Comparison of ENCODE assay signal across 19 mouse cellular contexts in genomic region chr19:36229315-36229714, GRCm38 (mm10).
DNase-seq lines count a peak whose midpoint lies in the region; ATAC-seq and TF ChIP-seq lines count a peak whose summit lies in the region.
"Had no signal": no experiment of that assay in that cellular context is flagged by ENCODE, and none has a peak within 500 bp of the region (broad histone marks: within the 10 kb centered on the region; RNA-seq: fewer than 3 reads in every experiment).

No protein-coding gene starts in this region.

- H3K27ac ChIP-seq in heart, embryonic 11.5 days (ENCODE audit: low read depth, low read length) = no peak overlapping the region
- peak overlapping the region; percentile 41; the same call in 1 of the 2 replicates for H3K27ac ChIP-seq in heart, embryonic 15.5 days
- no peak overlapping the region for H3K27ac ChIP-seq in left cerebral cortex, adult 2 months
- H3K27ac ChIP-seq in midbrain, embryonic 16.5 days (ENCODE audit: low read length) = no peak overlapping the region
- H3K27ac ChIP-seq: embryonic facial prominence, embryonic 15.5 days; forebrain, embryonic 15.5 days; hindbrain, embryonic 10.5 days; hindbrain, embryonic 14.5 days; intestine, embryonic 15.5 days had no signal

- intact Hi-C loops in left cerebral cortex, adult 2 months (cut with DNase I) = no loop called here

- H3K36me3 ChIP-seq in heart, embryonic 11.5 days (ENCODE audit: control insufficient read depth, insufficient read depth, low read length) = no peaks in the 10 kb centered on the region
- no peaks in the 10 kb centered on the region for H3K36me3 ChIP-seq in heart, embryonic 15.5 days
- H3K36me3 ChIP-seq in midbrain, embryonic 16.5 days (ENCODE audit: control insufficient read depth, insufficient read depth, low read length) = no peaks in the 10 kb centered on the region
- H3K36me3 ChIP-seq: embryonic facial prominence, embryonic 15.5 days; forebrain, embryonic 15.5 days; hindbrain, embryonic 10.5 days; intestine, embryonic 15.5 days had no signal

- WGBS in heart, embryonic 11.5 days (ENCODE audit: insufficient replicate concordance) = 71% methylated on average over 3 of the region's 3 CpGs
- WGBS in heart, embryonic 15.5 days = 52% methylated on average over 3 of the region's 3 CpGs
- WGBS in midbrain, embryonic 16.5 days = 92% methylated on average over 3 of the region's 3 CpGs

- H3K27me3 ChIP-seq in heart, embryonic 11.5 days (ENCODE audit: control insufficient read depth, insufficient read depth, low read length) = no peaks in the 10 kb centered on the region
- H3K27me3 ChIP-seq in heart, embryonic 15.5 days = no peaks in the 10 kb centered on the region
- no peaks in the 10 kb centered on the region for H3K27me3 ChIP-seq in midbrain, embryonic 16.5 days (ENCODE audit: control insufficient read depth, insufficient read depth, low read depth, low read length)
- H3K27me3 ChIP-seq: embryonic facial prominence, embryonic 15.5 days; forebrain, embryonic 15.5 days; intestine, embryonic 15.5 days had no signal

- no peaks in the 10 kb centered on the region for H3K9me3 ChIP-seq in heart, embryonic 11.5 days (replicated peaks; ENCODE audit: control insufficient read depth, low read length)
- H3K9me3 ChIP-seq in heart, embryonic 15.5 days (replicated peaks) = no peaks in the 10 kb centered on the region
- H3K9me3 ChIP-seq in midbrain, embryonic 16.5 days (replicated peaks; ENCODE audit: control insufficient read depth, low read length, poor library complexity, severe bottlenecking) = no peaks in the 10 kb centered on the region
- H3K9me3 ChIP-seq: embryonic facial prominence, embryonic 15.5 days; forebrain, embryonic 15.5 days; hindbrain, embryonic 10.5 days; intestine, embryonic 15.5 days had no signal

- H3K4me1 ChIP-seq in heart, embryonic 11.5 days (ENCODE audit: control insufficient read depth, insufficient read depth, low read length) = peaks cover 8% of the 10 kb centered on the region
- peaks cover 37% of the 10 kb centered on the region for H3K4me1 ChIP-seq in heart, embryonic 15.5 days (replicated peaks)
- H3K4me1 ChIP-seq in midbrain, embryonic 16.5 days (ENCODE audit: control insufficient read depth, insufficient read depth, low read length) = peaks cover 8% of the 10 kb centered on the region
- H3K4me1 ChIP-seq: embryonic facial prominence, embryonic 15.5 days; intestine, embryonic 15.5 days had no signal

- no peak overlapping the region for H3K4me3 ChIP-seq in heart, embryonic 11.5 days (ENCODE audit: low read depth, low read length)
- H3K4me3 ChIP-seq in heart, embryonic 15.5 days = no peak overlapping the region
- no peak overlapping the region for H3K4me3 ChIP-seq in left cerebral cortex, adult 2 months
- H3K4me3 ChIP-seq in midbrain, embryonic 16.5 days (ENCODE audit: low read depth, low read length) = no peak overlapping the region
- H3K4me3 ChIP-seq: embryonic facial prominence, embryonic 15.5 days; erythroblast, embryonic 14.5 days; forebrain, embryonic 15.5 days; hindbrain, embryonic 10.5 days; intestine, embryonic 15.5 days had no signal

- no peak for TF ChIP-seq CTCF in left cerebral cortex, adult 2 months (IDR thresholded peaks at IDR 0.05)

- ATAC-seq in heart, embryonic 11.5 days (replicated peaks; ENCODE audit: insufficient number of reproducible peaks, low FRiP score, low TSS enrichment) = no peak
- 0 out of 2 replicates have a peak, but pooled peaks have one; percentile 67 for ATAC-seq in heart, embryonic 15.5 days (replicated peaks; ENCODE audit: insufficient number of reproducible peaks, insufficient read depth, low FRiP score, low read depth)
- ATAC-seq in midbrain, embryonic 16.5 days = no peak
- no peak for ATAC-seq in cerebellum, adult (ENCODE audit: insufficient number of reproducible peaks, low FRiP score, low TSS enrichment)
- ATAC-seq: activated CD4-positive, CD25-positive, alpha-beta regulatory T cell, adult 4 months; forebrain, embryonic 15.5 days; intestine, embryonic 15.5 days; Patski had no signal

- no peak overlapping the region for H3K4me2 ChIP-seq in heart, embryonic 11.5 days
- H3K4me2 ChIP-seq in heart, embryonic 15.5 days = no peak overlapping the region
- H3K4me2 ChIP-seq in midbrain, embryonic 16.5 days (ENCODE audit: low read length) = no peak overlapping the region
- H3K4me2 ChIP-seq: embryonic facial prominence, embryonic 15.5 days; forebrain, embryonic 15.5 days; hindbrain, embryonic 14.5 days; intestine, embryonic 15.5 days had no signal

- peak; percentile 45 for DNase-seq in heart, adult 8-10 months (ENCODE audit: low spot score)
- peak; percentile 70 for DNase-seq in fibroblast of lung, adult 2 months (ENCODE audit: low read depth)
- no peak for DNase-seq in left cerebral cortex, adult 2 months (ENCODE audit: extremely low spot score in 1 of 2, low spot score in 2 of 2)
- DNase-seq: adrenal gland, postnatal 14 days; B cell, adult 2 months; cerebellum, adult 18-20 months; kidney, adult 18-20 months had no signal

- no peak overlapping the region for H3K9ac ChIP-seq in heart, embryonic 11.5 days (ENCODE audit: low read depth, low read length)
- H3K9ac ChIP-seq in heart, embryonic 15.5 days = no peak overlapping the region
- no peak overlapping the region for H3K9ac ChIP-seq in midbrain, embryonic 16.5 days (ENCODE audit: low read depth, low read length)
- H3K9ac ChIP-seq: embryonic facial prominence, embryonic 15.5 days; forebrain, embryonic 15.5 days; hindbrain, embryonic 14.5 days; intestine, embryonic 15.5 days had no signal

Comparison
In these comparisons a context has a peak if more than half of its experiments do, and no peak if none do; other contexts are left out.
1. DNase-seq: peak in heart, adult 8-10 months (single experiment) and fibroblast of lung, adult 2 months (single experiment); none in left cerebral cortex, adult 2 months (0 of 2).